Mouse (Mus musculus) heart, adult 2 months (tissue): ENCODE measurements at regions not wholly inside any gene's neighbourhood (a gene's known extent, or its start where the extent isn't known, plus 50 kb on each side); places are given as distances from the start of the nearest gene placed in this dataset.
"Not testable (repeated sequence)": the region's sequence is repeated elsewhere in the genome, so short reads cannot be mapped to it uniquely, and the experiment has no call there.

Source experiments
- DNase-seq, 2 experiments: peaks; one replicate each; pipeline ENCODE4 v3.0.0; 2021
- H3K27ac ChIP-seq: fragments of 200-600 bp; 2 replicates; pipeline ENCODE4 v1.8.1; 2022
- H3K27me3 ChIP-seq: fragments of 200-500 bp; 2 replicates; pipeline ENCODE4 v1.6.1; 2012; ENCODE audit warnings: mild to moderate bottlenecking, low read length, inconsistent platforms, mixed read lengths; ENCODE audit not compliant: control insufficient read depth, insufficient read depth
- H3K36me3 ChIP-seq: fragments of 200-500 bp; 2 replicates; pipeline ENCODE4 v1.6.1; 2012; ENCODE audit warnings: low read length, inconsistent platforms; ENCODE audit not compliant: control insufficient read depth, insufficient read depth
- H3K4me1 ChIP-seq: fragments of 200-500 bp; 2 replicates; pipeline ENCODE4 v1.6.1; 2011; ENCODE audit warnings: low read length; ENCODE audit not compliant: control insufficient read depth, insufficient read depth
- H3K4me3 ChIP-seq: fragments of 200-600 bp; 2 replicates; pipeline ENCODE4 v1.8.1; 2022
- H3K79me2 ChIP-seq: fragments of 200-500 bp; replicated peaks from 2 replicates; pipeline ENCODE4 v1.6.1; 2012; ENCODE audit warnings: mild to moderate bottlenecking, inconsistent platforms, low read length, moderate library complexity, mixed read lengths; ENCODE audit not compliant: control insufficient read depth, insufficient read depth
- H3K9ac ChIP-seq: fragments of 200-500 bp; 2 replicates; pipeline ENCODE4 v1.6.1; 2012; ENCODE audit warnings: low read depth, mild to moderate bottlenecking, control low read depth, inconsistent platforms, low read length, mixed read lengths
- CTCF ChIP-seq: fragments of 200-600 bp; IDR thresholded peaks from 2 replicates; pipeline ENCODE4 v1.8.1; 2022; ENCODE audit warnings: antibody characterized with exemption, mild to moderate bottlenecking, moderate library complexity
- EP300 ChIP-seq: fragments of 200-500 bp; IDR thresholded peaks from 2 replicates; pipeline ENCODE4 v1.6.1; 2011; ENCODE audit warnings: low read depth, low read length, control low read depth; ENCODE audit not compliant: insufficient read depth
- POLR2A ChIP-seq: fragments of 200-500 bp; IDR thresholded peaks from 2 replicates; pipeline ENCODE4 v1.6.1; 2011; ENCODE audit warnings: mild to moderate bottlenecking, low read depth, low read length, control low read depth; ENCODE audit not compliant: insufficient read depth
- WGBS: fragments of 180-500 bp; shearing (Covaris S2); methylation state at CpG from one replicate; pipeline ENCODE4 v1.1.7; 2018; 5-methylcytosine and 5-hydroxymethylcytosine counted together
- intact Hi-C: fragments of 180-260 bp; cut with DNase I; formaldehyde crosslinking; loops from one replicate; pipeline ENCODE4 v1.15.1; 2025

DNA sequence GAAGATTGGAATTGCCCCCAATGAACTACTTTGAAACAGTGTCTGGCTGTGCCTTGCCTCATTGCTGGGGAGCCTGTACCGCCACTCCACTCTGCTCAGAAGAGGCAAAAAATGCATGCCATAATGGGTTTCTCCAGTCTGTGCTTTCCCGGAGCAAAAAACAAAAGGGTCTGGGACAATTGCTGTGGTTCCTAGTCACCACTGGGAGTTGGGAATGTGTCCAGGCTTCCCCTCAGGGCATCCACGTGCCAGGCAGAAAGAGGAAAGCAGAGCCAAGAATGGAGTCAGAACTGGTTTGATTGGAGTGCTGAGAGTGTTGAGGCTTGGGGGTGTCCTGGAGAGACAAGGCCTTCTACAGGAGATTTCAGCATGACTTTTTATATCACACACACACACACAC lies 156.0 kb downstream of the Cbln4 start:
- Histone ChIP-seq H3K9ac (no peak overlapping the region), H3K36me3 (no peaks in the 10 kb centered on the region), H3K27me3 (no peaks in the 10 kb centered on the region), H3K79me2 (no peaks in the 10 kb centered on the region), H3K4me3 (no peak overlapping the region), H3K4me1 (no peaks in the 10 kb centered on the region), H3K27ac (no peak overlapping the region)
- TF ChIP-seq POLR2A, result no peak
- TF ChIP-seq CTCF, result no peak
- no peak for TF ChIP-seq EP300
- DNase-seq, result no peak
- WGBS, result 77% methylated on average over 3 of the region's 3 CpGs
- intact Hi-C loops, result no loop called here

DNA sequence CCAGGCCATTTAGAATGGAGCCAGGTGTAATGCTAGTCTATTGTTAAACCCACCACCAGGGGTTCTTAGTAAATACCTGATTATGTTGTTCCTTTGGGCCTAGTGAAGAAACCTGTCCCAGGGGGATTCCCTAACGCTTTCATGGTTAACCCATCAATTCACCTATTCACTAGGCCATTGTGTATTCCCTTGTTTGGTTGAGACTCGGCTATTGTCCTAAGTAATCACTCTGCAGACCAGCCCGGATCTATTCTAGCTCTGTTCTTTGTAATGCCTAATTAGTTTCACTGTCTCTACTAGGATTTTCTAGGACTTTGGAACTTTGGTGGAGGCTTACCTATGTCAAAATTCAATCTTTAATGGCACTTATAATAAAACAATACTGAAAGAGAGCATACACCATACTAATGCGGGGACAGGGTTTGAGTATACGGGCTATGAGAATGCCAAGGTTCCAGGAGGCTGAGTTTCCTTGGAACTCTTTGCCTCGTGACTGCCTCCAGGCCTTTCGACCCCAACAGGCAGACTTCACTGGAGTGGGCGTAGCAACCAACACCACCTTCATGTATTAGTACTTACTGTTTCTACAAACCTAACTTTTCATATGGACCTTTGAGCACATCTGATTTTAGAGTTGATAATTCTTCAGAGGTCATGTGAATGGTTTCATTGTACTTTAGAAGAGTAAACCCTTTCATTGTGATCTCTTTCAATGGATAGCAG lies 163.9 kb downstream of the Cbln4 start:
- H3K36me3 ChIP-seq, DNase-seq, H3K27me3 ChIP-seq, H3K4me3 ChIP-seq, H3K79me2 ChIP-seq, H3K9ac ChIP-seq, H3K4me1 ChIP-seq, intact Hi-C loops, H3K27ac ChIP-seq: not testable (repeated sequence)
- WGBS, result 83% methylated on average over 8 of the region's 8 CpGs

DNA sequence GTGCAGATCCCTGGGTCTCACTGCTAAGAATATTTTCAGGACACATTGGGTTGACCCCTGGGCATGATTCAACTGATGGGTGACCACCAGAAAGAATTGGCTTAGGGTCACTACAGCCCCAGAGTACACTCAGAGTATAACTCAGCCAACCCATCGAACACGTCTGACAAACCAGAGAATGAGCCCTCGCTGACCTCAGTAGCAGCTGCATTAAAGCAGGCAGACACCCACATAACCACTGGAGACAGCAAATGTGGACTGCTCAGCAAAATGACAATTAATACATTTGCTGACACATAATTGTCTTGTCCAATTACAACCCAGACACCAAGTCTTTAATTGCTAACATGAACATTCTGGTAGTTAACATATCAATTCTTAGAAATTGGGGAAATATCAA lies 175.7 kb downstream of the Cbln4 start:
- Histone ChIP-seq H3K36me3 (no peaks in the 10 kb centered on the region), H3K27ac (no peak overlapping the region), H3K4me3 (no peak overlapping the region), H3K4me1 (no peaks in the 10 kb centered on the region), H3K9ac (no peak overlapping the region), H3K27me3 (no peaks in the 10 kb centered on the region), H3K79me2 (no peaks in the 10 kb centered on the region)
- 86% methylated on average over 3 of the region's 3 CpGs for WGBS
- no peak for DNase-seq
- intact Hi-C loops, result no loop called here
- no peak for TF ChIP-seq POLR2A
- no peak for TF ChIP-seq CTCF
- TF ChIP-seq EP300, result no peak

DNA sequence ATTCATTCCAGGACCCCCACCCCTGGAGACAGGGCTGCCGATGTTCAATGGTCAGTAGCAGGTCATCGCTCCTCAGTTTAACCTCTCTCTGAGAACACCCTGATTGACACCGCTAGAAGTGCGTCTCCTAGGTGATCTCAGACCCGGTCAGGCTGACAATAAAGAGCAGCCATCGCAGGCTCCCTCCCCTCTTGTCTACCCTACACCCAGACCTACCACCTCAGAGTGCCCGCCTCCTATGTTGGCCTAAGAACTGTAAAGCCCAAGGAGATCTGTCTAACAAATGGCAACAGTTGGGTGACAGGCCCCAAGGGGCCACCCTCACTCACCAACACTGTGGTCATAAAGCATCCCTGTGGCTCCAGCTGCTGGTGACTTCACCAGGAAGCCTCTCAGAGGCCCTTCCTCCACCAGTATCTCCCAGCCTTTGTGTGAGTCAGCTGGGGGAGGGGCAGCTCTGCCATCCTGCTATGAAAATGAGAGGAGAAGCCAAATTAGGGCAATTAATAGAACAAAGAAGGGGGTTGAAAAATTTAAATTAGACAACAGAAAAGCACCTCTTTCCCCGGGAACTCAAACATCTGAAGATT lies 178.8 kb downstream of the Cbln4 start:
- DNase-seq, result no peak
- no peak overlapping the region for H3K9ac ChIP-seq
- H3K27ac ChIP-seq, result no peak overlapping the region
- H3K4me1 ChIP-seq, result no peaks in the 10 kb centered on the region
- no peaks in the 10 kb centered on the region; the same call in 1 of the 2 replicates for H3K79me2 ChIP-seq
- no peaks in the 10 kb centered on the region for H3K27me3 ChIP-seq
- no peak overlapping the region for H3K4me3 ChIP-seq
- 93% methylated on average over 8 of the region's 8 CpGs for WGBS
- TF ChIP-seq CTCF, result no peak
- no peak for TF ChIP-seq POLR2A
- TF ChIP-seq EP300, result no peak
- no peaks in the 10 kb centered on the region for H3K36me3 ChIP-seq
- intact Hi-C loops, result no loop called here

DNA sequence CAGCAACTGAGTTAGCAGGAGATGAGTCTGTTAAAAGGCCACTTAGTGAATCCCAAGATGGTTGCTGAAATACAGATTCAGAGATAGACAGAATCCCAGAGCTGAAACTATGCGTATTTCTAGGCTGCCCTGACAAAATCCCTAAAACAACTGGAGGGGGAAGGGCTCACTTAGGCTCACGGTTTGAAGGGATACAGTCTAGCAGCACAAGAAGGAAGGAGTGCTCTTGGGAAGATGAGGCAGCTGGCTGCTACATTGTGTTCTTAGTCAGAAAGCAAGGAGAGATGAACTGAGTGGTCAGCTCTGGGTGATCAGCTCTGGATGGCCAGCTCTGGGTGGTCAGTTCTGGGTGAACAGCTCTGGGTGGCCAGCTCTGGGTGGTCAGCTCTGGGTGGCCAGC lies 180.6 kb downstream of the Cbln4 start:
- Histone ChIP-seq H3K27ac (no peak overlapping the region), H3K36me3 (no peaks in the 10 kb centered on the region), H3K4me1 (no peaks in the 10 kb centered on the region), H3K9ac (no peak overlapping the region), H3K27me3 (no peaks in the 10 kb centered on the region), H3K4me3 (no peak overlapping the region), H3K79me2 (no peaks in the 10 kb centered on the region; the same call in 1 of the 2 replicates)
- intact Hi-C loops, result no loop called here
- WGBS, result 94% methylated on average over 2 of the region's 2 CpGs
- no peak for DNase-seq
- TF ChIP-seq POLR2A (no peak), CTCF (no peak), EP300 (no peak)

DNA sequence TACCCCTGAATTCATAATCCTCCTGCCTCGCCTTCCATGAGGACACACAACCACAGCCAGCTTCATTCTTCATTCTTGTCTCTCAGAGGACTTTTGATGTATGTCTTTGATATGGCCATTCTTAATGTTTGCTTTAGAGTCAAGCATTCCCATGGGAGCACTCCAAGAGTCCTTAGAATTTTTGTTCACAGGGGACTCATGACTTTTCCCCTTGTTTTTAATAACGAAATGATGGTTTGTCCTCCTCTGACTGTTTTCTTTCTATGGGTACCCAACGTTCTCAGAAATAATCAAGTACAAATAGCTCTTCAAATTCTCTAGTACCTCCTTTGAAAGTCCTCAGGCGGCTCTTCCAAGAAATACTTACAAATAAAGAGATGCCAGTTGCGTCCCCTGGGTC lies 184.4 kb downstream of the Cbln4 start:
- Histone ChIP-seq H3K4me3 (no peak overlapping the region), H3K27me3 (no peaks in the 10 kb centered on the region), H3K4me1 (no peaks in the 10 kb centered on the region), H3K36me3 (no peaks in the 10 kb centered on the region), H3K27ac (no peak overlapping the region), H3K79me2 (no peaks in the 10 kb centered on the region; the same call in 1 of the 2 replicates), H3K9ac (no peak overlapping the region)
- intact Hi-C loops, result no loop called here
- DNase-seq, result no peak
- no peak for TF ChIP-seq CTCF
- TF ChIP-seq POLR2A, result no peak
- no peak for TF ChIP-seq EP300
- 63% methylated on average over 5 of the region's 5 CpGs for WGBS
